Mouse (Mus musculus): Measurements from ENCODE around the gene P2rx4. TPM values are rescaled to one million over a fixed set of nuclear protein-coding genes. Genes with fewer than 3 reads are reported as not detected.

P2rx4 gene
- polyA plus RNA-seq, 2 experiments: 12.2 to 19.9 TPM

- no peak overlapping the region for H3K4me3 ChIP-seq (ENCODE audit: insufficient read depth in 1 of 2, low read depth in 2 of 2, low read length in 2 of 2)
- H3K4me1 ChIP-seq (replicated peaks; ENCODE audit: control insufficient read depth in 2 of 2, insufficient read depth in 2 of 2, low read length in 1 of 2): peaks cover 0 to 4% of the 10 kb centered on the region in 2 experiments; a peak in 2 of 4 replicates
- no peaks in the 10 kb centered on the region for H3K36me3 ChIP-seq (replicated peaks; ENCODE audit: control insufficient read depth, insufficient read depth, low read depth)
- H3K27me3 ChIP-seq (ENCODE audit: control insufficient read depth, insufficient read depth, low read length): no peaks in the 10 kb centered on the region
- DNase-seq (ENCODE audit: low read depth in 3 of 3, low spot score in 3 of 3) (no peak), ATAC-seq (ENCODE audit: insufficient read depth) (no peak)
- 77% methylated on average over 12 of the region's 12 CpGs for WGBS (ENCODE audit: insufficient replicate concordance)
- TF ChIP-seq EP300 (IDR thresholded peaks at IDR 0.05; ENCODE audit: low read depth) (no peak), CTCF (IDR thresholded peaks at IDR 0.05; ENCODE audit: low read depth) (0 out of 2 replicates have a peak, but pooled peaks have one; percentile 13)
- H3K9ac ChIP-seq (replicated peaks): no peak overlapping the region
- no peaks in the 10 kb centered on the region for H3K9me3 ChIP-seq (ENCODE audit: control insufficient read depth, low read length)
- no peak overlapping the region for H3K4me2 ChIP-seq (ENCODE audit: low read depth)
- no peak overlapping the region for H3K27ac ChIP-seq
Observed at GRCm38 (mm10) chr5:122681276-122681675, 26.1 kb upstream of the P2rx4 start.

GRCm38 (mm10) chr5:122683926-122684325 is 23.4 kb upstream of the P2rx4 start:
- no peak for TF ChIP-seq CTCF (IDR thresholded peaks at IDR 0.05; ENCODE audit: low read depth)
- TF ChIP-seq EP300 (IDR thresholded peaks at IDR 0.05; ENCODE audit: low read depth): no peak
- ATAC-seq (ENCODE audit: insufficient read depth) (no peak), DNase-seq (ENCODE audit: low read depth in 3 of 3, low spot score in 3 of 3) (no peak)
- no peak overlapping the region for H3K4me3 ChIP-seq (ENCODE audit: insufficient read depth in 1 of 2, low read depth in 2 of 2, low read length in 2 of 2)
- no peak overlapping the region for H3K9ac ChIP-seq (replicated peaks)
- H3K27me3 ChIP-seq (ENCODE audit: control insufficient read depth, insufficient read depth, low read length): no peaks in the 10 kb centered on the region
- H3K36me3 ChIP-seq (replicated peaks; ENCODE audit: control insufficient read depth, insufficient read depth, low read depth): no peaks in the 10 kb centered on the region
- H3K27ac ChIP-seq: no peak overlapping the region
- 26% methylated on average over 10 of the region's 10 CpGs for WGBS (ENCODE audit: insufficient replicate concordance)
- H3K4me2 ChIP-seq (ENCODE audit: low read depth): no peak overlapping the region
- peaks cover 0 to 4% of the 10 kb centered on the region in 2 experiments; a peak in 2 of 4 replicates for H3K4me1 ChIP-seq (replicated peaks; ENCODE audit: control insufficient read depth in 2 of 2, insufficient read depth in 2 of 2, low read length in 1 of 2)
- H3K9me3 ChIP-seq (ENCODE audit: control insufficient read depth, low read length): no peaks in the 10 kb centered on the region

GRCm38 (mm10) chr5:122687391-122687790 is 20.0 kb upstream of the P2rx4 start:
- ATAC-seq (ENCODE audit: insufficient read depth) (no peak), DNase-seq (ENCODE audit: low read depth in 3 of 3, low spot score in 3 of 3) (no peak)
- Histone ChIP-seq H3K9me3 (ENCODE audit: control insufficient read depth, low read length) (no peaks in the 10 kb centered on the region), H3K4me3 (ENCODE audit: insufficient read depth in 1 of 2, low read depth in 2 of 2, low read length in 2 of 2) (no peak overlapping the region), H3K27ac (no peak overlapping the region), H3K4me2 (ENCODE audit: low read depth) (no peak overlapping the region), H3K27me3 (ENCODE audit: control insufficient read depth, insufficient read depth, low read length) (no peaks in the 10 kb centered on the region), H3K9ac (replicated peaks) (no peak overlapping the region), H3K4me1 (replicated peaks; ENCODE audit: control insufficient read depth in 2 of 2, insufficient read depth in 2 of 2, low read length in 1 of 2) (peaks cover 0 to 4% of the 10 kb centered on the region in 2 experiments; a peak in 2 of 4 replicates), H3K36me3 (replicated peaks; ENCODE audit: control insufficient read depth, insufficient read depth, low read depth) (no peaks in the 10 kb centered on the region)
- TF ChIP-seq CTCF (IDR thresholded peaks at IDR 0.05; ENCODE audit: low read depth): no peak
- TF ChIP-seq EP300 (IDR thresholded peaks at IDR 0.05; ENCODE audit: low read depth): no peak
- WGBS (ENCODE audit: insufficient replicate concordance): 68% methylated on average over 4 of the region's 4 CpGs

- no peak overlapping the region for H3K4me2 ChIP-seq (ENCODE audit: low read depth)
- peaks cover 0 to 8% of the 10 kb centered on the region in 2 experiments; a peak in 2 of 4 replicates for H3K4me1 ChIP-seq (replicated peaks; ENCODE audit: control insufficient read depth in 2 of 2, insufficient read depth in 2 of 2, low read length in 1 of 2)
- H3K27ac ChIP-seq: no peak overlapping the region
- no peaks in the 10 kb centered on the region for H3K36me3 ChIP-seq (replicated peaks; ENCODE audit: control insufficient read depth, insufficient read depth, low read depth)
- no peak overlapping the region for H3K4me3 ChIP-seq (ENCODE audit: insufficient read depth in 1 of 2, low read depth in 2 of 2, low read length in 2 of 2)
- 66% methylated on average over 7 of the region's 7 CpGs for WGBS (ENCODE audit: insufficient replicate concordance)
- H3K27me3 ChIP-seq (ENCODE audit: control insufficient read depth, insufficient read depth, low read length): no peaks in the 10 kb centered on the region
- DNase-seq (ENCODE audit: low read depth in 3 of 3, low spot score in 3 of 3) (no peak), ATAC-seq (ENCODE audit: insufficient read depth) (no peak)
- no peak overlapping the region for H3K9ac ChIP-seq (replicated peaks)
- no peaks in the 10 kb centered on the region for H3K9me3 ChIP-seq (ENCODE audit: control insufficient read depth, low read length)
- no peak for TF ChIP-seq EP300 (IDR thresholded peaks at IDR 0.05; ENCODE audit: low read depth)
- no peak for TF ChIP-seq CTCF (IDR thresholded peaks at IDR 0.05; ENCODE audit: low read depth)
Observed at GRCm38 (mm10) chr5:122689153-122689552, 18.2 kb upstream of the P2rx4 start.

- peak; percentile 45; the same call in 1 of the 2 replicates for ATAC-seq (ENCODE audit: insufficient read depth)
- no peak for TF ChIP-seq EP300 (IDR thresholded peaks at IDR 0.05; ENCODE audit: low read depth)
- no peak for TF ChIP-seq CTCF (IDR thresholded peaks at IDR 0.05; ENCODE audit: low read depth)
- Histone ChIP-seq H3K4me1 (replicated peaks; ENCODE audit: control insufficient read depth in 2 of 2, insufficient read depth in 2 of 2, low read length in 1 of 2) (peaks cover 0 to 9% of the 10 kb centered on the region in 2 experiments; a peak in 2 of 4 replicates), H3K36me3 (replicated peaks; ENCODE audit: control insufficient read depth, insufficient read depth, low read depth) (no peaks in the 10 kb centered on the region), H3K27ac (no peak overlapping the region), H3K9ac (replicated peaks) (no peak overlapping the region), H3K27me3 (ENCODE audit: control insufficient read depth, insufficient read depth, low read length) (no peaks in the 10 kb centered on the region), H3K4me3 (ENCODE audit: insufficient read depth in 1 of 2, low read depth in 2 of 2, low read length in 2 of 2) (no peak overlapping the region), H3K9me3 (ENCODE audit: control insufficient read depth, low read length) (no peaks in the 10 kb centered on the region), H3K4me2 (ENCODE audit: low read depth) (no peak overlapping the region)
- 58% methylated on average over 6 of the region's 6 CpGs for WGBS (ENCODE audit: insufficient replicate concordance)
- no peak for DNase-seq (ENCODE audit: low read depth in 3 of 3, low spot score in 3 of 3)
Observed at GRCm38 (mm10) chr5:122690486-122690885, 16.9 kb upstream of the P2rx4 start.

Measured in liver, embryonic 14.5 days (tissue).